Mouse (Mus musculus) lung, adult 2 months (tissue): ENCODE data around the gene Pah. TPM values are rescaled to one million over a fixed set of nuclear protein-coding genes. Genes with fewer than 3 reads are reported as not detected.

Experiments
- DNase-seq: peaks from one replicate; pipeline ENCODE4 v3.0.0; 2022
- H3K4me1 ChIP-seq: fragments of 200-500 bp; 2 replicates; pipeline ENCODE4 v1.6.1; 2011; ENCODE audit warnings: low read length; ENCODE audit not compliant: control insufficient read depth, insufficient read depth
- H3K4me3 ChIP-seq: fragments of 200-500 bp; replicated peaks from 2 replicates; pipeline ENCODE3; 2011; ENCODE audit warnings: low read depth, mild to moderate bottlenecking, control low read depth, low read length; ENCODE audit errors: extremely low read depth
- CTCF ChIP-seq: fragments of 200-500 bp; IDR thresholded peaks from 2 replicates; pipeline ENCODE4 v1.5.1; 2011; ENCODE audit warnings: mild to moderate bottlenecking, low read length, control low read depth; ENCODE audit not compliant: insufficient read depth
- POLR2A ChIP-seq: fragments of 200-500 bp; IDR thresholded peaks from 2 replicates; pipeline ENCODE4 v1.6.1; 2011; ENCODE audit warnings: low read depth, mild to moderate bottlenecking, control low read depth, low read length, borderline replicate concordance; ENCODE audit errors: extremely low read depth
- WGBS: fragments of 180-500 bp; shearing (Covaris S2); methylation state at CpG from one replicate; pipeline ENCODE4 v1.1.7; 2018; 5-methylcytosine and 5-hydroxymethylcytosine counted together
- polyA plus RNA-seq: library from polyadenylated mRNA; depleted of rRNA; stranded (reverse); fragments of >200 nt; gene quantifications from 2 replicates; pipeline ENCODE4 v1.2.3, GENCODE M21; 2012

The Pah gene
- polyA plus RNA-seq, 1 experiment = 0.25 TPM

- 6% methylated on average over 11 of the region's 11 CpGs for WGBS
- TF ChIP-seq CTCF (no peak), POLR2A (no peak)
- Histone ChIP-seq H3K4me1 (no peaks in the 10 kb centered on the region; the same call in 1 of the 2 replicates), H3K4me3 (no peak overlapping the region)
- no peak for DNase-seq
These were observed 30.0 kb upstream of the Pah start for GRCm38 (mm10) chr10:87491485-87492040.

- H3K4me3 ChIP-seq = no peak overlapping the region
- no peak for DNase-seq
- no peak for TF ChIP-seq POLR2A
- no peaks in the 10 kb centered on the region; the same call in 1 of the 2 replicates for H3K4me1 ChIP-seq
- WGBS = 1% methylated on average over 26 of the region's 26 CpGs
These were observed 29.3 kb upstream of the Pah start for GRCm38 (mm10) chr10:87492332-87492660.

GRCm38 (mm10) chr10:87492661-87493551 is 28.7 kb upstream of the Pah start:
- Histone ChIP-seq H3K4me1 (no peaks in the 10 kb centered on the region; the same call in 1 of the 2 replicates), H3K4me3 (no peak overlapping the region)
- no peak for DNase-seq
- TF ChIP-seq POLR2A (no peak), CTCF (no peak)
- under 1% methylated on average over 87 of the region's 90 CpGs for WGBS

- TF ChIP-seq CTCF = no peak
- no peak for TF ChIP-seq POLR2A
- no peak for DNase-seq
- no peaks in the 10 kb centered on the region; the same call in 1 of the 2 replicates for H3K4me1 ChIP-seq
- WGBS = under 1% methylated on average over 31 of the region's 34 CpGs
- no peak within 1 kb of the TSS for H3K4me3 ChIP-seq
These were observed 28.0 kb upstream of the Pah start, which contains the start of gene Ascl1 for GRCm38 (mm10) chr10:87493576-87493975. Ascl1 (minus strand) TSS chr10:87493660.

GRCm38 (mm10) chr10:87494176-87494575 is 27.4 kb upstream of the Pah start:
- Histone ChIP-seq H3K4me1 (no peaks in the 10 kb centered on the region; the same call in 1 of the 2 replicates), H3K4me3 (no peak overlapping the region)
- TF ChIP-seq CTCF = no peak
- TF ChIP-seq POLR2A = no peak
- no peak for DNase-seq
- 3% methylated on average over 4 of the region's 4 CpGs for WGBS

GRCm38 (mm10) chr10:87494596-87494995 is 27.0 kb upstream of the Pah start:
- TF ChIP-seq POLR2A = no peak
- no peak for TF ChIP-seq CTCF
- Histone ChIP-seq H3K4me1 (no peaks in the 10 kb centered on the region; the same call in 1 of the 2 replicates), H3K4me3 (no peak overlapping the region)
- WGBS = 2% methylated on average over 18 of the region's 18 CpGs
- DNase-seq = no peak

GRCm38 (mm10) chr10:87497056-87497455 is 24.5 kb upstream of the Pah start:
- no peak for DNase-seq
- TF ChIP-seq POLR2A (no peak), CTCF (no peak)
- Histone ChIP-seq H3K4me3 (no peak overlapping the region), H3K4me1 (no peaks in the 10 kb centered on the region; the same call in 1 of the 2 replicates)
- 85% methylated on average over 2 of the region's 2 CpGs for WGBS

- no peak for DNase-seq
- TF ChIP-seq CTCF (no peak), POLR2A (no peak)
- WGBS = 20% methylated on average over 20 of the region's 20 CpGs
These were observed 20.5 kb upstream of the Pah start for GRCm38 (mm10) chr10:87500926-87501658.

GRCm38 (mm10) chr10:87501659-87502042 is 19.9 kb upstream of the Pah start:
- TF ChIP-seq POLR2A (no peak), CTCF (no peak)
- Histone ChIP-seq H3K4me1 (no peaks in the 10 kb centered on the region), H3K4me3 (no peak overlapping the region)
- 19% methylated on average over 7 of the region's 7 CpGs for WGBS
- DNase-seq = no peak

More at GRCm38 (mm10) chr10:87500926-87501658, 20.5 kb upstream of the Pah start:
- Histone ChIP-seq H3K4me3 (no peak overlapping the region), H3K4me1 (no peaks in the 10 kb centered on the region)

GRCm38 (mm10) chr10:87502283-87502682 is 19.3 kb upstream of the Pah start:
- no peak for DNase-seq
- Histone ChIP-seq H3K4me1 (no peaks in the 10 kb centered on the region), H3K4me3 (no peak overlapping the region)
- TF ChIP-seq POLR2A (no peak), CTCF (no peak)
- 19% methylated on average over 5 of the region's 5 CpGs for WGBS
